Mouse (Mus musculus) forebrain, embryonic 13.5 days (tissue): Measurements from ENCODE around the gene Ino80b. TPM values are rescaled to one million over a fixed set of nuclear protein-coding genes. Genes with fewer than 3 reads are reported as not detected.

ENCODE experiments used
- ATAC-seq: fragments of 200-750 bp; cut with Nextera tagmentation; 2 replicates; pipeline ENCODE4 v1.8.0; 2017
- H3K27ac ChIP-seq: fragments of 300-500 bp; sonication (generic); 2 replicates; pipeline ENCODE4 v1.5.1; 2015; ENCODE audit warnings: inconsistent platforms, mild to moderate bottlenecking, moderate library complexity
- H3K27me3 ChIP-seq: fragments of 300-500 bp; sonication (generic); 2 replicates; pipeline ENCODE4 v1.6.1; 2015; ENCODE audit warnings: mild to moderate bottlenecking, inconsistent platforms
- H3K36me3 ChIP-seq: fragments of 300-500 bp; sonication (generic); 2 replicates; pipeline ENCODE4 v1.6.1; 2015; ENCODE audit warnings: mild to moderate bottlenecking, inconsistent platforms; ENCODE audit not compliant: poor library complexity, severe bottlenecking
- H3K4me1 ChIP-seq: fragments of 300-500 bp; sonication (generic); 2 replicates; pipeline ENCODE4 v1.6.1; 2015; ENCODE audit warnings: inconsistent platforms
- H3K4me2 ChIP-seq: fragments of 300-500 bp; sonication (generic); 2 replicates; pipeline ENCODE4 v1.6.1; 2015; ENCODE audit warnings: inconsistent platforms, mild to moderate bottlenecking, moderate library complexity
- H3K4me3 ChIP-seq: fragments of 300-500 bp; sonication (generic); 2 replicates; pipeline ENCODE4 v1.5.1; 2015; ENCODE audit warnings: mild to moderate bottlenecking, inconsistent platforms
- H3K9ac ChIP-seq: fragments of 300-500 bp; sonication (generic); 2 replicates; pipeline ENCODE4 v1.6.1; 2015; ENCODE audit warnings: mild to moderate bottlenecking, inconsistent platforms
- H3K9me3 ChIP-seq: fragments of 300-500 bp; sonication (generic); replicated peaks from 2 replicates; pipeline ENCODE4 v1.6.1; 2016; ENCODE audit warnings: inconsistent platforms
- WGBS: fragments of 180-500 bp; shearing (Covaris S2); methylation state at CpG from one replicate; pipeline ENCODE4 v1.1.7; 2015; 5-methylcytosine and 5-hydroxymethylcytosine counted together
- polyA plus RNA-seq: library from polyadenylated mRNA; unstranded; fragments of >200 nt; fragmentation: Nextera tagmentation; extraction: Ambion mirVana; gene quantifications from 2 replicates; pipeline ENCODE4 v1.2.1, GENCODE M21; 2015

Ino80b gene
- polyA plus RNA-seq, 1 experiment from 2014 or later, result 13.2 TPM

DNA sequence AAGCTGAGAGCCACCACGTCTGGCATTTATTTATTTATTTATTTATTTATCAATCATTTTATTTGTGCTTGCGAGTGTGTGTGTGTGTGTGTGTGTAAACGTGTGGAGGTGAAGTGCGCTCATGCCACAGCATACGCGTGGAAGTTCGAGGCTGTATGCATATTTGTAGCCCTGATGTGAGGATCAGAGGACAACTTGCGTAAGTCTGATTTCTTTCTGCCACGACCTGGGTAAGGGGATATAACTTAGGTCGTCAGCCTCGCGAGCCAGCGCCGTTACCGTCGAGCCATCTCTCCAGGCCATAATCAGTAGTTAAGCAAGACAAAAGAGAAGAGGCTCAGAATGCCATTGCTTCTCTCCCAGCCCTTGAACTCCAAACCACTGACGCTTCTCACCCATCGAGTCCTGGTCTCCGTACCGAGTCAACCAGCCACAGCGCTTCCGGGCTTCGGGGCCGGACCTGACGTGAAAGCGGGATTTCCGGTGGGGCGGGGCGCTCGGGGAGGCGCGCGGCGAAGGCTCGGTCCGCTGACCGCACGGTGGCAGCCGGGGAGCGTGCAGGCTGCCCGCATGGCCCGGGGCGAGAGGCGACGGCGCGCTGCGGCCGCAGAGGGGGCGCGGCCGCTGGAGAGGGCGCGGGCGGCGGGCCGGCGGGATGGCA lies 10.1 kb downstream of the Ino80b start, which contains the start of gene Mogs:
TSS of gene Mogs (plus strand) at position 486 of the 661 bp plus-strand sequence.
- 1% methylated on average over 43 of the region's 58 CpGs for WGBS
- peak within 1 kb of the TSS; percentile 95 for H3K9ac ChIP-seq

DNA sequence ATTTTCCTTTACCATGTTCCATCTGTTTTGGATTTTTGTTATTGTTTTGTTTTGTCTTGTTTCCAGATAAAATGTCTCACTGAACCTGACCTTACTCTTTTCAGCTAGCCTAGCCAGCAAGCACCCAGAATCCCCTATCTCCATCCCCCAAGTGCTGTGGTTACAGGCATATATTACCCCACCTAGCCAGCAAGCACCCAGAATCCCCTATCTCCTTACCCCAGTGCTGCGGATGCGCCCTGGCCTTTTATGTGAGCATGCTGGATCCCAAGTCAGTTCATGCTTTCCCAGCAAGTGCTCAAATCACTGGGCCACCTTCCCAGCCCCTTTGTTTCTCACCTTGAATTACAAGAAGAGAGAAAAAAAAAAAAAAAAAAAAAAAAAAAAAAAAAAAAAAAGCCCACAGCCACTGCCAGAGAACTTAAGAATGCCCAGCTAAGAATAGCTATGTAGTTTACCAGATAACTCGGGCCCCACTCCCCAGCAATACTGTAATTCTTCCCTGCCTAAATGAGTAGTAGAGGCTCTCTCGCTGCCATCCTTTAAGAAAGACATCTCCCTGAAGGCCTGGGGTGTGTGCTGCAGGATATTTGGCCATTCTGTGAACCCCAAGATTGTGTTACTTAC lies 13.6 kb downstream of the Ino80b start:
- no peaks in the 10 kb centered on the region for H3K27me3 ChIP-seq
- ATAC-seq, result no peak
- H3K4me3 ChIP-seq, result no peak overlapping the region
- 88% methylated on average over 4 of the region's 4 CpGs for WGBS
- H3K36me3 ChIP-seq, result peaks cover 8% of the 10 kb centered on the region; the same call in 1 of the 2 replicates
- H3K4me2 ChIP-seq, result no peak overlapping the region
- H3K9ac ChIP-seq, result no peak overlapping the region
- peaks cover 45% of the 10 kb centered on the region for H3K4me1 ChIP-seq
- H3K9me3 ChIP-seq, result no peaks in the 10 kb centered on the region
- H3K27ac ChIP-seq, result no peak overlapping the region

More for the DNA sequence above, 10.1 kb downstream of the Ino80b start, which contains the start of gene Mogs:
- peak within 1 kb of the TSS; percentile 74 for H3K27ac ChIP-seq
- no peaks in the 10 kb centered on the region for H3K9me3 ChIP-seq
- H3K4me3 ChIP-seq, result peak within 1 kb of the TSS; percentile 89
- no peaks in the 10 kb centered on the region for H3K27me3 ChIP-seq
- peaks cover 36% of the 10 kb centered on the region for H3K36me3 ChIP-seq
- peaks cover 54% of the 10 kb centered on the region for H3K4me1 ChIP-seq
- ATAC-seq, result peak; percentile 90
- H3K4me2 ChIP-seq, result peak within 1 kb of the TSS; percentile 99

GRCm38 (mm10) chr6:83108762-83109668 lies 16.2 kb downstream of the Ino80b start, which contains the start of gene Mrpl53:
TSS of gene Mrpl53 (plus strand) at chr6:83109040.
- Histone ChIP-seq H3K9me3 (no peaks in the 10 kb centered on the region), H3K36me3 (peaks cover 15% of the 10 kb centered on the region; the same call in 1 of the 2 replicates), H3K9ac (peak within 1 kb of the TSS; percentile 96), H3K4me3 (peak within 1 kb of the TSS; percentile 94), H3K4me1 (peaks cover 27% of the 10 kb centered on the region), H3K27me3 (no peaks in the 10 kb centered on the region), H3K4me2 (peak within 1 kb of the TSS; percentile 93), H3K27ac (peak within 1 kb of the TSS; percentile 71)
- ATAC-seq, result peak; percentile 85
- under 1% methylated on average over 69 of the region's 76 CpGs for WGBS

DNA sequence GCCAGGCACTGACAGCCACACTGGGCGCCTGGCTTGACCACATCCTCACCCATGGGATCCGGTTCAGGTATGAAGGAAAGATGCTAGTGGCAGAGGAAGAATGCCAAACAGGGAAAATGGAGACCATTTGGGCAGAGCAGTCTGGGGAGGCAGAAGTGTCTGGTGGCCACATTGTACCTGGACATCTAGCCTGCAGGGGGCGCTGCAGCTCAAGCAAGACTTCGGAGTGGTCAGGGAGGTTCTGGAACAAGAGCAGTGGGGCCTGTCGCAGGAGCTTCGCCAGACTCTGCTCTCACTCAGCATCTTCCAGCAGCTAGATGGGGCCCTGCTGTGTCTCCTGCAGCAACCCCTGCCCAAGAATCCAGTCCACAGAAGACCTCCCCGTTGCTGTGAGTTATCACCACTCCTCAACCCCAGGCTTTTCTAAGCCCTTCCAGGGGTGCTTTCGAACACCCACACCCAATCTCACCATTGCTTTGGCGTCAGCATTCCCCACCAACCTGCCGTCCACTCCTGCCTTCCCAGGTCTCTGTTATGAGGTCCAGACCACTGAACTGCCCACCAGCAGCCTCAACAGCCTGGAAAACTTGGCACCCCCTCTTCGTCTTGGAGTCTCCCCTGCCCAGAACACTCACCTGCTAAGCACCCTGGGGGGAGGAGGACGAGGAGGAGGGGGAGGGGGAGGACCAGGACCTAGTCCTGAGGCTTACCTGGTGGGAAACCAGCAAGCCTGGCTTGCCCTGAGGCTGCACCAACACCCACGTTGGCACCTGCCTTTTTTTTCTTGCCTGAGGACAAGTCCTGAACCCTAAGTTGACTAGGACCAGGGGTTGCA lies 17.4 kb downstream of the Ino80b start:
- Histone ChIP-seq H3K4me1 (peaks cover 36% of the 10 kb centered on the region), H3K4me3 (peak overlapping the region; percentile 94), H3K27ac (0 out of 2 replicates have a peak overlapping the region, but pooled peaks have one; percentile 10), H3K27me3 (peaks cover 5% of the 10 kb centered on the region; the same call in 1 of the 2 replicates), H3K9me3 (no peaks in the 10 kb centered on the region), H3K9ac (peak overlapping the region; percentile 96; the same call in 1 of the 2 replicates), H3K4me2 (peak overlapping the region; percentile 93), H3K36me3 (peaks cover 15% of the 10 kb centered on the region; the same call in 1 of the 2 replicates)
- WGBS, result 36% methylated on average over 13 of the region's 13 CpGs
- no peak for ATAC-seq

DNA sequence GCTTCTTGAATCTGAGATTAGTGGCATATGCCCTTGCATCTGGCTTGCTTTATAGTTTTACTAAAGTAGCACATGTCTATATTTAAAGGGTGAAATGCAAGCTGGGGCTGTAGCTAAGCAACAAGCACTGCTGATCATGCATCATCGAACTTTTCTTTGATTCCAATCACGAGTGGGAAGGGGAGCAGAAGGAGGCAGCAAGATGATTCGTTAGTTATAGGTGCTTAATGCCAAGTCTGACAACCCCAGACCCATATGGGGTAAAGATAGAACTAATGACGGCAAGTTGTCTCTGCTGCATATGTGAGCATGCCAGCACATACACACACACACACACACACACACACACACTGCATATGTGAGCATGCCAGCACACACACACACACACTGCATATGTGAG lies 21.1 kb downstream of the Ino80b start:
- Histone ChIP-seq H3K4me1 (peaks cover 39% of the 10 kb centered on the region), H3K27ac (no peak overlapping the region), H3K9me3 (no peaks in the 10 kb centered on the region), H3K27me3 (peaks cover 17% of the 10 kb centered on the region), H3K9ac (no peak overlapping the region), H3K4me2 (no peak overlapping the region), H3K36me3 (peaks cover 12% of the 10 kb centered on the region; the same call in 1 of the 2 replicates), H3K4me3 (no peak overlapping the region)
- ATAC-seq, result peak; percentile 25; the same call in 1 of the 2 replicates
- 48% methylated on average over 4 of the region's 4 CpGs for WGBS

DNA sequence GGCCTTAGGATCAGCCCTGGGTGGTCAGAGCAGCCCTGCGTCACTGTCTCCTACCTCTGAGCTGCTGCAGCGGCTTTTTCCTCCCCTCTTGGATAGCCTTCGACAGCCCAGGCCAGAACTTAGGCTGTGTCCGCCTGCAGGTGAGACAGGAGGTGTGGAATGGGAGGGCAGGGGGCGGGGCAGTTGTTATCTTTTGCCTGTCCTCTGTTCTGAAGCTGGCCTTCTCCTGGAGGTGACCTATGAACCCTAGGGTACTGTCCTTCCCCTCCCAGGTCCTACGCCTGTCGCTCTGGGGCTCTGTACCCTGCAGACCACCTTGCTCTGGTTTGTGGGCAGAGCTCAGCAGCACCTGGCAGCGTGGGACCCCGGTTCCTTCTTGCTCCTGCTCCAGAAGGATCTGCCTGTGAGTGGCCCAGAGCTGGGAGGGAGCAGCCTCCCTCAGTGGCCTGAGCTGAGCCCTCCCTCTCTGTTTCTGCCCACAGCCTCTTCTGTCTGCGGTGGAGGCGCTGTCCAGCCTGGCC lies 22.0 kb downstream of the Ino80b start:
- WGBS, result 49% methylated on average over 11 of the region's 11 CpGs
- Histone ChIP-seq H3K9me3 (no peaks in the 10 kb centered on the region), H3K9ac (peak overlapping the region; percentile 82; the same call in 1 of the 2 replicates), H3K4me2 (peak overlapping the region; percentile 100), H3K4me3 (peak overlapping the region; percentile 75; the same call in 1 of the 2 replicates), H3K4me1 (peaks cover 35% of the 10 kb centered on the region), H3K27me3 (peaks cover 19% of the 10 kb centered on the region), H3K36me3 (peaks cover 12% of the 10 kb centered on the region; the same call in 1 of the 2 replicates), H3K27ac (no peak overlapping the region)
- ATAC-seq, result no peak

DNA sequence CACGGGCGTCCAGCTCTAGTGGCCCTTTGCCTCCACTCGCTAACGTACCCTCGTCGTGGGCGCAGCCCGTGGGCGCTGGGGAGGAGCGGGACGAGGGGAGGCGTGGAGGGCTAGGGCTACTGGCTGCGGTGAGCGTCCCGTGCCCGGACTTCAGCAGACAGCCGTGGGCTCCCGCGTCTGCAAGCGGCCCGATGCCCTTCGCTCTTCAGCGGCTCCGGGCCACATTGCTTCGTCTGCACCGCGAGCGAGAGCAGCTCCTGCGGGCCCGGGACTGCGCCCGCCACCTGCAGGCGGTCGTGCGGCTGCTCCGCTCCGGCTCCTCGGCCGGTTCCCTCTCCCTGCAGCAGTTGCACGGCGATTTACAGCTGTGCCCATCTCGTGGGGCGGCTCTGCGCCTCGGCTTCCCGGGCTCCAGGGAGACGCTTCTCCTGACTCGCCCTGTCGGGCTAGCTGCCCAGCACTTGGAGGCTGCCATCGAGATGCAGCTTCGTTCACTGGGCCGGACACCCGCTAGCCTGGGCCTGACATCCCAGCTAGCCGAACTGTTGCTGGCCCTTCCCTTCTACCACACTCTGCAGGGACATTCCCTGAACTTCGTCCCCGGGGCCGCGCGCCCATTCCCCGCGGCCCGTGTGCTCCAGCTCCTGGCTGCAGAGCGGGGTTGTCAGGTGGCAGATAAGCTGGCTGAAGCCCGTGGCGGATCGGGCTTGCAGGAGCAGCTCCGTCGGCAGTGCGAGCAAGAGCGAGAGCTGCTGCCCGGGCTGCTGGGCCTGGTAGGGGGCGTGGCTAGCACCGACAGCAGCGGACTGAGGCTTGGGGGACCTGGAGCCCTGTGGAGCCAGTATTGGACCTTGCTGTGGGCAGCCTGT lies 23.3 kb downstream of the Ino80b start:
- peaks cover 19% of the 10 kb centered on the region for H3K27me3 ChIP-seq
- peak overlapping the region; percentile 82 for H3K9ac ChIP-seq
- peak overlapping the region; percentile 70 for H3K27ac ChIP-seq
- H3K4me3 ChIP-seq, result peak overlapping the region; percentile 75
- peak overlapping the region; percentile 100 for H3K4me2 ChIP-seq
- peak; percentile 71 for ATAC-seq
- no peaks in the 10 kb centered on the region for H3K9me3 ChIP-seq
- H3K36me3 ChIP-seq, result 0 out of 2 replicates have a peak, but pooled peaks cover 7% of the 10 kb centered on the region
- under 1% methylated on average over 65 of the region's 74 CpGs for WGBS
- peaks cover 25% of the 10 kb centered on the region for H3K4me1 ChIP-seq

- Histone ChIP-seq H3K4me2 (peak within 1 kb of the TSS; percentile 100), H3K27me3 (peaks cover 19% of the 10 kb centered on the region), H3K9me3 (no peaks in the 10 kb centered on the region), H3K4me1 (peaks cover 25% of the 10 kb centered on the region), H3K4me3 (peak within 1 kb of the TSS; percentile 75), H3K36me3 (0 out of 2 replicates have a peak, but pooled peaks cover 7% of the 10 kb centered on the region), H3K27ac (peak within 1 kb of the TSS; percentile 70), H3K9ac (peak within 1 kb of the TSS; percentile 82)
- 2% methylated on average over 25 of the region's 25 CpGs for WGBS
- peak; percentile 86 for ATAC-seq
Observed at GRCm38 (mm10) chr6:83101316-83101687, 23.9 kb downstream of the Ino80b start, which contains the start of the genes Ccdc142 and Gm42688. TSS of gene Ccdc142 (plus strand) at chr6:83101601. TSS of gene Gm42688 (plus strand) at chr6:83101617.

- peaks cover 22% of the 10 kb centered on the region for H3K4me1 ChIP-seq
- no peaks in the 10 kb centered on the region for H3K9me3 ChIP-seq
- H3K4me3 ChIP-seq, result no peak overlapping the region
- H3K36me3 ChIP-seq, result no peaks in the 10 kb centered on the region
- no peak overlapping the region for H3K4me2 ChIP-seq
- no peak for ATAC-seq
- H3K27me3 ChIP-seq, result peaks cover 24% of the 10 kb centered on the region
- no peak overlapping the region for H3K27ac ChIP-seq
- 70% methylated on average over 2 of the region's 2 CpGs for WGBS
- H3K9ac ChIP-seq, result no peak overlapping the region
Observed at GRCm38 (mm10) chr6:83098411-83098810, 26.8 kb downstream of the Ino80b start.

GRCm38 (mm10) chr6:83095968-83096367 lies 29.3 kb downstream of the Ino80b start:
- Histone ChIP-seq H3K27ac (no peak overlapping the region), H3K4me2 (no peak overlapping the region), H3K9me3 (no peaks in the 10 kb centered on the region), H3K27me3 (peaks cover 39% of the 10 kb centered on the region), H3K36me3 (no peaks in the 10 kb centered on the region), H3K4me3 (no peak overlapping the region), H3K4me1 (0 out of 2 replicates have a peak, but pooled peaks cover 3% of the 10 kb centered on the region), H3K9ac (no peak overlapping the region)
- no peak for ATAC-seq
- WGBS, result 56% methylated on average over 6 of the region's 6 CpGs
